Mouse (Mus musculus) testis, adult 2 months (tissue): ENCODE data around the gene Fbxo11. TPM values are rescaled to one million over a fixed set of nuclear protein-coding genes. Genes with fewer than 3 reads are reported as not detected.
A peak's percentile ranks its signal among the peaks of the same experiment; 100 is the strongest.
"Not testable (repeated sequence)": the region's sequence is repeated elsewhere in the genome, so short reads cannot be mapped to it uniquely, and the experiment has no call there.

Experiments
- H3K27ac ChIP-seq: fragments of 200-500 bp; 2 replicates; pipeline ENCODE4 v1.5.1; 2012; ENCODE audit warnings: low read depth, low read length; ENCODE audit not compliant: control insufficient read depth, insufficient read depth
- H3K27me3 ChIP-seq: fragments of 200-500 bp; 2 replicates; pipeline ENCODE4 v1.6.1; 2012; ENCODE audit warnings: mild to moderate bottlenecking, low read length, moderate library complexity; ENCODE audit not compliant: control insufficient read depth, insufficient read depth
- H3K36me3 ChIP-seq: fragments of 200-500 bp; 2 replicates; pipeline ENCODE4 v1.6.1; 2012; ENCODE audit warnings: mild to moderate bottlenecking, low read length; ENCODE audit not compliant: control insufficient read depth, insufficient read depth
- H3K4me1 ChIP-seq: fragments of 200-500 bp; 2 replicates; pipeline ENCODE4 v1.6.1; 2012; ENCODE audit warnings: low read length; ENCODE audit not compliant: control insufficient read depth, insufficient read depth
- H3K4me3 ChIP-seq: fragments of 200-500 bp; 2 replicates; pipeline ENCODE4 v1.5.1; 2012; ENCODE audit warnings: low read depth, mild to moderate bottlenecking, low read length, moderate library complexity, mixed read lengths; ENCODE audit not compliant: control insufficient read depth
- CTCF ChIP-seq: fragments of 200-500 bp; IDR thresholded peaks from 2 replicates; pipeline ENCODE4 v1.5.1; 2012; ENCODE audit warnings: low read depth, mild to moderate bottlenecking, inconsistent platforms, low read length, moderate library complexity; ENCODE audit not compliant: control insufficient read depth, insufficient read depth, insufficient replicate concordance
- POLR2A ChIP-seq: fragments of 200-500 bp; IDR thresholded peaks from 2 replicates; pipeline ENCODE4 v1.6.1; 2012; ENCODE audit warnings: low read depth, mild to moderate bottlenecking, inconsistent platforms, low read length, moderate library complexity; ENCODE audit not compliant: control insufficient read depth
- polyA plus RNA-seq: library from polyadenylated mRNA; depleted of rRNA; stranded (reverse); fragments of >200 nt; gene quantifications from 2 replicates; pipeline ENCODE4 v1.2.3, GENCODE M21; 2012

Gene Fbxo11
- polyA plus RNA-seq, 1 experiment, result 8.6 TPM

- Histone ChIP-seq H3K36me3 (no peaks in the 10 kb centered on the region), H3K4me3 (no peak overlapping the region), H3K4me1 (peaks cover 7% of the 10 kb centered on the region), H3K27me3 (no peaks in the 10 kb centered on the region), H3K27ac (no peak overlapping the region)
- TF ChIP-seq POLR2A, result no peak
- no peak for TF ChIP-seq CTCF
Measured at GRCm38 (mm10) chr17:87976154-87976806, 88.8 kb downstream of the Fbxo11 start.

DNA sequence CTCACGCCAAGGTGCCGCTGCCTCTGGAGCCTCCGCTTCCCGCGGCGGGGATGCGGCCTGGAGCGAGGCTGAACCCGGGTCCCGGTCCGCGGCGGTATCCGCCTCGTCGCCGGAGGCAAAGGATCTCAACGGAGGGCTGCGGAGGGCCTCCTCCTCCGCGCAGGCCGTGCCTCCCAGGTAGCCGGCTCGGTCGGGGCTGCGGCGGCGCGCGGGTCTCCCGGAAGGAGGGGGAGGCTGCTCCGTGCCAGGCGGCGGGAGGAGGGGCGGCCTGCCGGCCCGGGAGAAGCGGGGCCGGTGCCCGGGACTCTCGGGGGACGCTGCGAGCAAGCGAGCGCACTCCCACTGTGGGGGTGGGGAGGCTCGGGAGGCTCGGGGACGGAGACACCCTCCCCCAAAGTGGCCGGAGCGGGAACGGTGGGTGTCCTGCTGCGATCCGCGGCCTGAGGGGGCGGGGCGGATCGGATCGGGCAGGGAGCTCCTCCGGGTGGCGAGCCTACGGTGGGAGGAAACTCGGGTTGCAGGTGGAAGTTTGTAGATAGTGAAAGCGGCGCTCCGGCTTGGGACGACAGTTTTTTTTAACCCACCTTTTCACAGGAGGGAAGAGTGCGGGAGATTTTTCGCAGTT lies 89.8 kb downstream of the Fbxo11 start:
- H3K27me3 ChIP-seq, result no peaks in the 10 kb centered on the region
- TF ChIP-seq POLR2A, result no peak
- no peak for TF ChIP-seq CTCF
- peak overlapping the region; percentile 90 for H3K4me3 ChIP-seq
- peaks cover 7% of the 10 kb centered on the region for H3K4me1 ChIP-seq
- no peaks in the 10 kb centered on the region for H3K36me3 ChIP-seq
- peak overlapping the region; percentile 85 for H3K27ac ChIP-seq

- H3K4me3 ChIP-seq, result peak within 1 kb of the TSS; percentile 90
- peaks cover 7% of the 10 kb centered on the region for H3K4me1 ChIP-seq
- H3K36me3 ChIP-seq, result no peaks in the 10 kb centered on the region
- H3K27ac ChIP-seq, result peak within 1 kb of the TSS; percentile 85
- TF ChIP-seq CTCF, result no peak
- TF ChIP-seq POLR2A, result peak; percentile 87
- H3K27me3 ChIP-seq, result no peaks in the 10 kb centered on the region
Measured at GRCm38 (mm10) chr17:87974629-87975228, 90.4 kb downstream of the Fbxo11 start, which contains the start of gene Msh6. Gene Msh6 (plus strand): TSS chr17:87975062.

DNA sequence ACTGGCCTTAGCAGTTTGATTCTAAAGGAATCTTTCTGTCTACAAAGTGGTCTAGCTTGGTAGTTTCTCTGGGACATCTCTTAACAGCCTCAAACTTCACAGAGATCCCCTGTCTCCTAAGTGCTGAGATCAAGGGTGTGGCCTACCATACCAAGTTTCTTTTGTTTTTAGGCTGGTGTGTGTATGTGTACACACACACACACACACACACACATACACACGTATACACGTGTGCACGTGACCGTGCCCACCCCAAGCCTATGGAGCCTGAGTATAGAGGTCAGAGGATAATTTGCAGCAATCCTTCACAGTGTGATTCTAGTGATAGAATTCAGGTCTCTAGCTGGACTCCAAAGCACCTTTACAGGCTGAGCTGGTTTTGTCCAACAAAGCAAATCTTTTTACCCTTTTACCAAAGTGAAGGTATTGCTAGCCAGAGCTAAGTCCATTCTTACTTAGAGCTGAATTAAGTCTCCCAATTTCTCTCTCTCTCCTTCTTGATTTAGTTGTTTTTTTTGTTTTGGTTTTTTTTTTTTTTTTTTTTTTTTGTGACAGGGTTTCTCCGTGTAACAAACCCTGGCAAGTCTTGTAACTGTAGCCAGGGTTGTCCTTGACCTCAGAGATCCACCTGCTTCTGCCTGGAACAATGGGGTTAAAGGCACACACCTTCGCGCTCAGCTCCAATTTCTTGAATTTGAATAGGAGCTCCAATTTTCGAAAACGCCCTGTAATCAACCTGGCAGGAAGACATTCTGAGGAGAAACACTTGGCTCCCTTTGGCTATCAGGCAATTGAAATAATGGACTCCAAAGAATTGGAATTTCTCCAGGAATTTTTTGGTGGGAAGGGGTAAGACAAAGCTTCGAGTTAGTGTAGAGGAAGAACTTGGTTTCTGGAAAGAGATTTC lies 91.6 kb downstream of the Fbxo11 start:
- H3K27ac ChIP-seq, result no peak overlapping the region
- no peaks in the 10 kb centered on the region for H3K36me3 ChIP-seq
- no peaks in the 10 kb centered on the region for H3K27me3 ChIP-seq
- TF ChIP-seq POLR2A (no peak), CTCF (no peak)
- H3K4me1 ChIP-seq, result peaks cover 7% of the 10 kb centered on the region
- H3K4me3 ChIP-seq, result no peak overlapping the region

- H3K27ac ChIP-seq, result no peak overlapping the region
- no peaks in the 10 kb centered on the region for H3K36me3 ChIP-seq
- H3K4me1 ChIP-seq, result peaks cover 7% of the 10 kb centered on the region
- TF ChIP-seq CTCF (no peak), POLR2A (no peak)
- H3K27me3 ChIP-seq, result no peaks in the 10 kb centered on the region
- H3K4me3 ChIP-seq, result no peak overlapping the region
Measured at GRCm38 (mm10) chr17:87972856-87973255, 92.2 kb downstream of the Fbxo11 start.

DNA sequence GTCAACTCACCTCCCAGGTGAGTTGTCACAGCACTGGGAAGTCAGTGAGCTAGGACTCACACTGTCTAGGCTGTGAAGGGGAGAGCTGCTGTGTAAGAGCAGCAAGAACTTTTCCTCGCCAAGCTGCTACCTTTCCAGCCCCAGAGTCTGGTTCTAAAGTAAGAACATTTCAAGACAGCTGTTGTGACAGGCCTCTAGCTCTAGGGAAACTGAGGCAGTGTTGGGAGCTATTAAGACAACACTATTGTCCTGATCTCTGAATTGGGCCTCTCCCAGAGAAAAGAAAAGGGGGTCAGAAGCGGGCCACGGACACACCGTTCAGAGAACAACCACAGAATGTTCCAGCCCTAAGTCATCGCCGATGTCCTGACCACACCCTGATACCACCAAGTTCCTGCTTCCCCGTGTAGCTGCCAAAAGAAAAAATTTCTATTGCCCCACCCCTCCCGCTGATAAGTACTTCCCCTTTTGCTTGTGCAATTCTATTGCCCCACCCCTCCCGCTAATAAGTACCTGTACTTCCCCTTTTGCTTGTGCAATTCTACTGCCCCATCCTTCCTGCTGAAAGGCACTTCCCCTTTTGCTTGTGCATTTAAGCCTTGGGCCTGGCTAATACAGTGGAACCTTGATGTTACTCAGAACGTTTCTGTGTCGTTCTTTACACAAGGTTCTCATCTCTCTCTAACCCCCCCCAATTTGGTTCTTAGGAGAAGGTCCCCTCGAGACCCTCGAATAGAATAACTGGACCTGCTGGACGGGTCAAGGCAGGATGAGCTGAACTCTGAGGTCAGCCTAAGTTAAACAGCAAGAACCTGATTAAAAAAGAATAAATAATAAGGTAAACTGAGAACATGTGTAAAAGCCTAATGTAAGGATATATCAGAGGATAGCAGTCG lies 93.1 kb downstream of the Fbxo11 start:
- not testable (repeated sequence) for H3K4me3 ChIP-seq, H3K36me3 ChIP-seq, H3K4me1 ChIP-seq, H3K27me3 ChIP-seq, H3K27ac ChIP-seq

GRCm38 (mm10) chr17:87968483-87968926 lies 96.6 kb downstream of the Fbxo11 start:
- H3K36me3 ChIP-seq, H3K27ac ChIP-seq, H3K4me1 ChIP-seq, H3K4me3 ChIP-seq, H3K27me3 ChIP-seq: not testable (repeated sequence)
